Mouse (Mus musculus) granulocyte monocyte progenitor cell, adult 5-6 weeks (primary cell): ENCODE data around the gene Ppie. TPM values are rescaled to one million over a fixed set of nuclear protein-coding genes. Genes with fewer than 3 reads are reported as not detected.
"Not testable (repeated sequence)": the region's sequence is repeated elsewhere in the genome, so short reads cannot be mapped to it uniquely, and the experiment has no call there.

ENCODE experiments used
- ATAC-seq: replicated peaks from 2 replicates; pipeline ENCODE4 v1.8.0; 2016; ENCODE audit warnings: mild to moderate bottlenecking, moderate TSS enrichment, inconsistent platforms; ENCODE audit not compliant: poor library complexity, severe bottlenecking
- total RNA-seq, 2 experiments: library from RNA; stranded (forward) in 1 of 2; stranded (reverse) in 1 of 2; fragments of 200-712, 200-1000 nt in 1 of 2; fragments of >200 nt in 1 of 2; fragmentation: Nextera tagmentation in 1 of 2; gene quantifications; 2 replicates each; pipeline ENCODE4 v1.2.3; 2014 to 2017

Gene Ppie
- total RNA-seq, 2 experiments from 2014 or later: 64.7 to 70.2 TPM

- 0 out of 2 replicates have a peak, but pooled peaks have one; percentile 5 for ATAC-seq
Measured at GRCm38 (mm10) chr4:123116011-123116410, 23.7 kb downstream of the Ppie start, which contains the start of gene Oxct2b. Oxct2b (plus strand) TSS chr4:123116266.

DNA sequence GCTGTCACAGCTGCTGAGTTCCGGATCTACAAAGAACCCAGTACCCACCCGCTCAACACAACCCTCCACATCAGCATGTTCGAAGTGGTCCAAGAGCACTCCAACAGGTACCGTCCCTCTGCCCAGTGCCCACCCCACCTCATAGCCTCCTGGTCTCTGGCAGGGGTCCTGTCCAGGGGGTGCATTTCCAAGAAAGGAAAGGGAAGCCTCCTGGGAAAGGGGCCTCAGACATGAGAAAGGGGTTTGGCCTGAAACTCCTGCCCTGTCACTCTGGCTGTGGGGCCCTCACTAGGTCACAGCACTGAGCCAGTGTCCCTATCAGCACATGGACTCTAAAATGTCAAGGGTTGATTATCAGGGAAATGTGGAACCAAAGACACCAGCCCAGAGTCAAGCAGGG lies 25.1 kb downstream of the Ppie start:
- not testable (repeated sequence) for ATAC-seq

GRCm38 (mm10) chr4:123112216-123112764 lies 27.5 kb downstream of the Ppie start:
- ATAC-seq: peak; percentile 81

- not testable (repeated sequence) for ATAC-seq
Measured at GRCm38 (mm10) chr4:123111275-123111983, 28.3 kb downstream of the Ppie start.

- ATAC-seq: no peak
Measured at GRCm38 (mm10) chr4:123110751-123111150, 29.0 kb downstream of the Ppie start.

GRCm38 (mm10) chr4:123108056-123108455 lies 31.7 kb downstream of the Ppie start:
- no peak for ATAC-seq

DNA sequence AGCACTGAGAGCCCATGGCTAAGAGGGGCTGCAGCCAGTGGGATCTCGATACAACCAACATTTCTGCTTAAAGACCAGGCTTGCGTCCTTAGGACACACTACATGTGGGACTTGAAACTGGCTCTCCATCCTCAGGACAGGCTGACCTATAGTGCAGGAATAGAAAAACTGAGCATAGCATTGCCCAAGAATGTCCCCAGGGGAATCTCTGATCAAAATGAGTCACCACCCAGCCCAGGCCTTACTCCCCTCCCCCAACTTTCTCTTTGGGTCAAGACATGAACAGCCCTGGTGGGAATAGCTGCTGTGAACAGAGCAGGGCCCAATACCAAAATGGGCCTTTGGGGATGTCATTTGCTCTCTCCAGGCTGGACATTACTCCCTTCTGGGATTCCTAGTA lies 32.9 kb downstream of the Ppie start:
- ATAC-seq: no peak

DNA sequence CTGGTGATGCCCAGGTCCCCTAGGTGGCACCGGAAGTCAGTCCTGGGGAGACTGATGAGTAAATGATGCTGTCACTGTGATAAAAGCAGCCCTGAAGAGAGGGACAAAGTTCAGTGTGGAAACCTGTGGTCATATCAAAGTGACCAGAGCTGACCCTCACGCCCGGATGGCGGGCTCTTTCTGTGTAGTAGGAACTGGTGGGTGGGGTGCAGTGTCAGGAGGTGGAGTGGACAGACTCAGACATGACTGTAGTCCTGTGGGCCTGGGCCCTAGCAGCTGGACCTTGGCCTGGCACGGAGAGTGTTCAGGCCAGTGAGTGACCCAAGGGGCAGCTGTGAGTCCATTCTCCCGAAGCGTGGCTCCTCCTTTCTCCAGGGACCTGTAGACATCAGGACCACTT lies 33.8 kb downstream of the Ppie start:
- not testable (repeated sequence) for ATAC-seq

DNA sequence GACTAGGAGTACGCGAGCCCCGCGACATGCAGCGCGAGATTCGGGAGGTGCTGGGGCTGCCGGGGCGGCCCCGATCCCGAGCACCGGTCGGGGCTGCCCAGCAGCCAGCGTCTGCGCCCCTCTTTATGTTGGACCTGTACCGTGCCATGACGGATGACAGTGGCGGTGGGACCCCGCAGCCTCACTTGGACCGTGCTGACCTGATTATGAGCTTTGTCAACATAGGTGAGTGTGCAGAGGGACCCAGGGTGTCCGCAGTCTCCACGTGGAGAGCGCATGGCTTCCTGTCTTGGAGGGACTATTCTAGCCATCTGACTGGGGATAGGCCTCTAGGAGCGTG lies 34.3 kb downstream of the Ppie start:
- peak; percentile 21; the same call in 1 of the 2 replicates for ATAC-seq

- peak; percentile 38 for ATAC-seq
Measured at GRCm38 (mm10) chr4:123104651-123105450, 34.9 kb downstream of the Ppie start, which contains the start of gene Bmp8b. Bmp8b (plus strand) TSS chr4:123105165.

- no peak for ATAC-seq
Measured at GRCm38 (mm10) chr4:123093869-123094268, 45.9 kb downstream of the Ppie start.

GRCm38 (mm10) chr4:123093064-123093776 lies 46.5 kb downstream of the Ppie start:
- ATAC-seq: no peak

GRCm38 (mm10) chr4:123092621-123093020 lies 47.1 kb downstream of the Ppie start:
- no peak for ATAC-seq

GRCm38 (mm10) chr4:123086381-123086780 lies 53.4 kb downstream of the Ppie start:
- ATAC-seq: no peak

- no peak for ATAC-seq
Measured at GRCm38 (mm10) chr4:123085290-123085689, 54.5 kb downstream of the Ppie start.

DNA sequence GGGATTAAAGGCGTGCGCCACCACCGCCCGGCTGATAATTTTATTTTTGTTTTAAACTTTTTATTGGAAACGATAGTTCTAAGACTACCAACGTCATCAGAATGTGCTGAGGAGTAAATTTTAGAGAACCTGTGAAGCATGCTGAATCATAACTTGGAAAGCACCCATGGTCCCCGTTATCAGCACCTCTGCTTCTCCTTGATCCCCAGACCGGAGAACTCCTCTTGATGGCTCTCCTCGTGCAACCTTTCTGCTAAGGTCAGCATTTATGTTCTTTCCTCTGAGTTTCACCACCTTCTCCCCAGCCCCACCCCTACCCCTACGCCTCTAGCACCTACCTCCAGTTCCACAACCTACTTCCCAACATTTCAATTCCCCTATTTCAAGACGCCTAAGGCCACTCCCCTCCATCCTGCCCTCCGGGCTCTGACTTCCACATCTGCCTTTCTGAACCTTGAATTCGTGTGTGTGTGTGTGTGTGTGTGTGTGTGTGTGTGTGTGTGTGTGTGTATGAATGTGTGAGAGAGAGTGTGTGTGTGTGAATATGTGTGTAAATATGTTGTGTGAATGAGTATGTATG lies 56.3 kb downstream of the Ppie start:
- ATAC-seq: peak; percentile 60

DNA sequence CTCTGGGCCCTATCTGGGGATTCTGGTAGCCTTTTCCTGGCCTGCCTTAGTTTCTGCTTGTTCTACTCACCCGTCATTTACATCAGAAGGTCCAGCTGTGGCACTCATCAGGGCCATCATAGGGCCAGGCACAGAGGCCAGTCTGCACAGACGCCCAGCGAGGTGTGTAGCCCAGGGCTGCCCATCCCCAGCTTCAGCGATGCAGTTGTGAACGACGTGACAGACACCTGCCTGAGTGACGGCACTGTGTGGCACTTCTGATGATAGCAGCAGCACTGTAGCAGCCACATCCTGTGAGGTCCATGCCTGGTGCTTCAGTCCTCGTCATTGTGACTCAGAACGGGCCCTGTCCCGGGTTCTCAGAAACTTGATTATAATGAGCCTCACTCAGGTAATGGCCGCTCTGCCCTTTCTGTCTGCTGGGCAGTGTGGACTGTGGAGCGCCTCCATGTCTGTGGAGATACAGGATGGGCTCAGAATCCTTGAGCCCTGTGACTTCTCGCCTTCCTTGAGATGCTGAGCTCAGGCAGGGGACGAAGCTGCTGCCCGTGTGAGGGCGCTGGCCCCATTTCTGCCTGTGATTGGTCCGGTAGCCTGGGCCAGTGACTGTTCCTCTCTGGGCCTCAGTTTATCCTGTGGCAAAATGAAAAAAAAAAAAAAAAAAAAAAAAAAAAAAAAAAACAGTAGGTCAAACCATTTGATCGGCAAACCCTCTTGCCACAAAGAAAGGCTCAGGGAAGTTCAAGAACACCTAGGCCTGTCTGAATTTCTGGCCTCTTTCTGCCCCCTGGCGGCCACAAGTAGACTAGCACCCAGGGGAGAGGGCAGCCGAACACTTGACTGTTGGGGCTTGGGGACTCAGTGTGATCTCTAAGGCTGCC lies 57.2 kb downstream of the Ppie start:
- peak; percentile 90 for ATAC-seq

GRCm38 (mm10) chr4:123080791-123081190 lies 59.0 kb downstream of the Ppie start:
- ATAC-seq: no peak

DNA sequence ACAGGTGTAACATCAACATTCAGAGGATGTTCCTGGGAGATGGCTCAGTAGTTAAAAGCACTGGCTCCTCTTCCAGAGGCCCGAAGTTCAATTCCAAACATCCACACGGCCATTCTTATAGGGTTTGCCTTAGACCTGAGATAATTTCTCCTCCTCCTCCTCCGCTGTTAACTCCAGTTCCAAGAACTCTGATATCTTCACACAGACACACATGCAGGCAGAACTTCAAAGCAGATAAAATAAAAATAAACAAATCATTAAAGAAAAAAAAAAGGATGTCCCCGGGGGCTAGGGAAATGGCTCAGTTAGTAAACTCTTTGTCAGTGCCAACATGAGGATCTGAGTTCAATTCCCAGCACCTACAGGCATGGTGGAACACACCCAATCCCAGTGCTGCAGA lies 61.5 kb downstream of the Ppie start:
- ATAC-seq: no peak
